Mouse (Mus musculus): Measurements from ENCODE around the gene Rngtt.

The Rngtt gene

GRCm38 (mm10) chr4:33441864-33442263 lies 131.8 kb downstream of the Rngtt start:
- DNase-seq (ENCODE audit: low spot score in 2 of 2) = no peak

DNA sequence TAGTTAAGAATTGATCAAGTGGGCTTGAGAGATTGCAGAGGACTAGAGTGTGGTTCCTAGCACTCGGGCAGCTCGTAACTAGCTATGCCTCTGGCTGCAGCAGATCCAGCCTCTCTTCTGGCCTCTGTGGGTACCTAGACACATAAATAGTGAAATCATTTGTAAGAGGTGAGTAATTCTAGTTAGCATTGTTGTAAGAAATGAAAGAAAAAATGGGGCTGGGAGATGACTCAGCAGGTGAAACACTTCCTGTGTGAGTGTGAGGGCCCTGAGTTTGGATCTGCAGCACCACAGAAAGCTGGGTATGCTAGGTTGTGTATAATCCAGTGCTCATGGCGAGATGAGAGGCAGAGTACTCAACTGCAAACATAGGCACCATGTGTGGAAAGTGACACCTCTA lies 136.2 kb downstream of the Rngtt start:
- DNase-seq (ENCODE audit: low spot score in 2 of 2) = no peak

DNA sequence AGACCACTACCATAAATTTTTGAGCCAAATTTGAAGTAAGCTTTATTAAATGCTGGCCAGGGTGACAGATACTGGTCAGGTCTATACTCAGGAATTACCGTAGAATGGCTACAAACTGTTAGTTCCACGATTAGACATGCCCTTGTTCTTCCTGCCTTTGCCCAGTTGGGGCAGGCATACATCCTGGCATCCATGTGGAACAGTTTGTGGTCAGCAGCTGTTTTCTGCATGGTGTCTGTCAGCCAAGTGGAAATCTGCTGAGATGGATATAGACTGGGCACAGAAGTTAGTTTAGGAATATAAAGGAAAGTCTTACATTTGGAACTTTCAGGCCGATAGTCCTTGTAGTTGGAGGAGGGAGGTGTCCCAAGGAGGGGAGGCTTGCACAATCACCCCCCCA lies 136.8 kb downstream of the Rngtt start:
- no peak for DNase-seq (ENCODE audit: low spot score in 2 of 2)

- peak; percentile 5 to 15 for DNase-seq (ENCODE audit: low spot score in 2 of 2)
Measured at GRCm38 (mm10) chr4:33450356-33450755, 140.2 kb downstream of the Rngtt start.

DNA sequence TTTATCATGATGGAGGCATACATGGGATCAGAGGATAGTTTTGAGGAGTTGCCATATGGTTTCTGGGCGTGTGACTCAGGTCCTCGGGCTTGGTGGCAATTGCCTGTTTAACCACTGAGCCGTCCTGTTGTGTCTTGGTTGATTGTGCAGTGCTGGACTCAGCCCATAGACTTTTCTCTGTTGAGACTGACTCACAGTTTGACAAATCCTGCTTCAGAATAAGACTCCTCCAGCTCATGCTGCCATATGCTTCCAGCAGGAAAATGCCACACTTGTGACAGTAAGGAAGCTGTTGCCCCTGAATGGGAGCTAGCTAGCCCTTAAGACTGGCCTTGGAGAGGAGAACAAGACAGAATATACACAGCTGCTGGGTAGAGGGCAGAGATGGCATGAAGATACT lies 149.7 kb downstream of the Rngtt start:
- no peak for DNase-seq (ENCODE audit: low spot score in 2 of 2)

- no peak for DNase-seq (ENCODE audit: low spot score in 2 of 2)
Measured at GRCm38 (mm10) chr4:33464432-33464831, 154.3 kb downstream of the Rngtt start.

- DNase-seq (ENCODE audit: low spot score in 2 of 2) = peak in 1 of 2 experiments; percentile 17
Measured at GRCm38 (mm10) chr4:33465871-33466270, 155.8 kb downstream of the Rngtt start.

GRCm38 (mm10) chr4:33466970-33467399 lies 156.9 kb downstream of the Rngtt start:
- peak; percentile 17 to 60 for DNase-seq (ENCODE audit: low spot score in 2 of 2)

- DNase-seq (ENCODE audit: low spot score in 2 of 2) = no peak
Measured at GRCm38 (mm10) chr4:33467627-33468026, 157.5 kb downstream of the Rngtt start.

DNA sequence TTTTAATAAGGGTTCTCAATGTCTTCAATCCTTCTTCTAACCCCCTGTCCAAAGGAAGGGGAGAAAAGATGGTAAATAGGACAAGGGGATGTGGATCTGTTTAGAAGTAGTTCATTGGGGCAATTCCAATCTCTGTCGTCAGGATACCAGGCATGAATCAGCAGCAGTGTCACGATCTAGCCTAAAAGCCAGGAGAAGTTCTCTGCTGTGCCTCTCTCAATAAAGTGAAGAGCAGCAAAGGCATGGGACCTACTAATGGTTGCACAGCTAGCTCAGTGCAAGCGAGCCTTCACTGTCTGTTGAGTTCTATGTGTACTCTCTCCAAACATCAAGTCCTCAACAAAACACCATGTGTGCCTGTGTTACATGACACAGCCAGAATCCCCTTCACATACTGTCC lies 158.0 kb downstream of the Rngtt start:
- DNase-seq (ENCODE audit: low spot score in 2 of 2) = no peak

DNA sequence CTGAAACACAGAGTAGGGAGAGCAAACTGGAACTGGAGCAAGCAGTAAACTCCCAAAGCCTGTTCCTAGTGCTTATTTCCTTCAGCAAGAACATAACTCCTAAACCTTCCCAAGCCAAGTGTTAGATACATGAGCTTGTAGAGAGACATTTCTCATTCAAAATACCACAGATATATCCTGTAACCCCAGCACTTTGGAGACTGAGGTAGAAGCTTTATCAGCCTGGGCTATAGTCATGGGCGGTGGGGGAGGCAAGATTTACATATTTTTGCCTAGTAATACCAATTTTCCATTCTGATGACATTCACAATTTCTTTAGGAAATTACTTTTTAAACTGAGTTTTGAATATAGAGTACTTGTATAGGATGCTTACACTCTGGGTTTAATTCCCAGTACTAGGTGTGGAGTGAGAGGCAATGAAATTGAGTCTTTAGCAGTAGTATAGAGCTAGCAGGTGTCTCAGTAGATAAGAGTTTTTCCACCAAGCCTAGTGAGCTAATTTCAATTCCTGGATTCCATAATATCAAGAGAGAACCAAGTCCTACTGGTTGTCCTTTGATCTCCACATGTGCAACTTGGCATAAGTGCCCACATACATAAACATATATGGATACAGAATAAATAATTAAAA lies 160.7 kb downstream of the Rngtt start:
- peak in 1 of 2 experiments; percentile 10 for DNase-seq (ENCODE audit: low spot score in 2 of 2)

DNA sequence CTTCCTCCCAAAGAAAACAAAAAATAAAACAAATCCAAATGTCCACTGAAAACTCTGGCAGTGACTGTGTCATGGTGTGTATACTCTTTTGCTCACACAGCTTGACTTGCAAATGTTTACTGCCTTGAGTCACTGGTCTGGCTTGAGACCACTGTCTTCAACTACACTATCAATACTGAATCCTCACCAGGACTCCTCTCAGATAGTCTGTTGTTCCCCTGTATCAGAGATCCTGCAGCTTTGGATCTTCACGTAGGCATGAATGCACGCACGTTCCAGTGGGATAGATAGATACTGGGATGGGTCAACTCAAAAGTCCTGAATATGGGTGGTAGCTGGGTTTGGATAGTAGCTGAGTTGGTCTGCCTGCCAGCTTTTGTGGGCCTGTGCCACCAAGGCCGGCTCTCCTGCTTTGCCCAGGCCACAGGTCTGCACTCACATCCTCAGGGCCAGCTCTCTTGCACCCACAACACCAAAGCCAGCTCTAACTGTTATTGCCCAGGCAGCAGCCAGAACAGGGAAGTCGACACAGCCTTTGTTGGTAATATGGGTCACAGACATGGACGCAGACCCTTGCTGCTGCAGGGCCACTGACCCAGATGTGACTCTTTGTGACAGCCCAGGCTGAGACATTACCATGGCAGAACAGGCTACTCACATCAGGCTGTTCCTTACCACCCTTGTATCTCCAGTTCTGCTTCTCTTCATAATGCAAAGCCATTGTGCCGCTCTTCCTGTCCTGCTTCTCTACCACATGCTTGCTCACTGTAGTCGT lies 168.1 kb downstream of the Rngtt start:
- no peak for DNase-seq (ENCODE audit: low spot score in 2 of 2)

DNA sequence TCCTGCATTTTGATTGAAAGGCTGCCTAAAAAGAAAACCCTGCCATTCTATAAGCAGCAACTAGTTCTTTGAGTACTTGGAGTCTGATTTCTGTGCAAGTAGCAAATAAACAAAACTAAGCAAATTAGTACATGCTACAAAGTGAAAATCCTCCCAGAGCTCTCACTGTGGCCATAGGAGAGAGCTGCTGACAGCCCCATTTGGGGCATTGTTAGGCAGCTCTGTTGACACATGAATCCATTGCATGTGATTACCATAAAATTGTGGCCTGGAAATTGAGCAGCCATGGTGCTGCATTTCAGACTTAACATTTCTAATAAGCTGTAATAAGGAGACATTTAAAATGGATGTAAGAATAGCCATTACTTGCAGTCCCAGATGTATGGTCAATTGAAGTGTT lies 171.6 kb downstream of the Rngtt start:
- no peak for DNase-seq (ENCODE audit: low spot score in 2 of 2)

DNA sequence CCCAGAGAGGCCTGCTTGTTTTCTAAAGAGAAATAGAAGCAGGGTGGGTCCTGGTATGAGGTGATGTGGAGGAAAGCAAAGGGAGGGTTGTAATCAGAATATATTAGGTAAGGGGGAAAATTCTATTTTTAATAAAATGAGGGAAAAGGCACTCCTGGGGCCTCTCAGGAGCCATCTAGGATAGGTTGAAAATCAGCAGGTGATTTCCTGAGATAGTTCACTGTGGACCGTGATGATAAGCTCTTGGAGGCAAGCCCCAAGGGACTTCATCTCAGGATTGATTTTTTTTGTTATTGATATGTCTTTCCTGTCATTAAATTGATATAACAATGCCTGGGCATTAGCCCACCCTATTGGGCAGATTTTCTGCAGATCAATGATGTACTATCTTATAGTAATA lies 175.9 kb downstream of the Rngtt start:
- DNase-seq (ENCODE audit: low spot score in 2 of 2) = no peak

DNA sequence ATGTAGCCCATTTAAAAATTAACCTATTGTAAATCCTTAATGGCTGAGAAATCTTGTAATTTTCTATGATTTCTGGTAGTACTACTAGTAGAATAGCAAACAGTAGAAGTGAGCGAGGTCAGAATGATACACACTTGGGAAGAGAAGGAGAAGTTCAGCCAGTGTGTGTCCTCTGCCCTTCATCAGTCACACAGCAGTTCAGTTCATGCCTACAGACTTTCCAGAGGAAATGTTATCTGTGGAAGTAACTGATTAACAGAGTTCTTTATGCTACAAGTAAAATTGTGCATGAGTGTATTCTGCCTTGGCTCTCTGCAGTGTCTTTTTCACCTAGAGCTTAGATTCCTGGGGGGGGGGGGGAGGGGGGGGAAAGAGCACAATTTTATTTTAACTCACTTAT lies 181.0 kb downstream of the Rngtt start:
- no peak for DNase-seq (ENCODE audit: low spot score in 2 of 2)

GRCm38 (mm10) chr4:33494377-33494776 lies 184.3 kb downstream of the Rngtt start:
- no peak for DNase-seq (ENCODE audit: low spot score in 2 of 2)

DNA sequence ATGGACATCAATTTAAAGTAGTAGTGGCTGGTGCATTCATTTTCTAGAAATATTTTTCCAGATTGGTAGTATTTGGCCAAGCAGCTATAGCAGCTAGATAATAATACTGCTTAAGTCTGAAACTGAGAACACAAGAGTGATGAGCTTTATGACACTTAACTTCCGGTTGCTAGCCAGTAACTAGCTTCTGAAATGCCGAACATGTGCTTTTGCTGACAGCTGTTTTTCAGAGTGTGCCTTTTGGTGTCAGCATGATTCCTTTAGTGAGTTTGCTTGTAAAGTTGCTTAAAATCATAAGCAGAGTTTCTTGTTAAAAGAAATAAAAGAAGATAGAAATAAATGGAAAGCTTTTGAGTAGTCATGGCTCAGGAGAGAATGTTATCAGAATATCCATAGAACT lies 186.9 kb downstream of the Rngtt start:
- no peak for DNase-seq (ENCODE audit: low spot score in 2 of 2)

DNA sequence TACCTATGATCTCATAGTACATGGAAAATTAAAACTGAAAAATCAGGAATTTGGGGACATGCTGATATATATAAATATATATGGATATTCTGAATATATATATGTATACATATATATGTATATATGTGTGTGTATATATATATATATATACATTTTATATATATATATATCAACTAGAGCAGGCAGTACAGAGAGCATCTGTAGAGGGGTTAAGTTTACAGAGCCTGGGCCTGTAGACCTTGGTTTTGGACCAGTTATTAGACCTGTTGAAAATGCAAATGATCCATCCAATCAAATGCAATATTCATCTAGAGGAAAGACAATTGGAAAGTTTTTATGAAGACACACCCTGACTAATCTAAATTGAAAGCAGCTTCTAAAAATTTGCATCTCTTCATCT lies 187.5 kb downstream of the Rngtt start:
- DNase-seq (ENCODE audit: low spot score in 2 of 2) = no peak

DNA sequence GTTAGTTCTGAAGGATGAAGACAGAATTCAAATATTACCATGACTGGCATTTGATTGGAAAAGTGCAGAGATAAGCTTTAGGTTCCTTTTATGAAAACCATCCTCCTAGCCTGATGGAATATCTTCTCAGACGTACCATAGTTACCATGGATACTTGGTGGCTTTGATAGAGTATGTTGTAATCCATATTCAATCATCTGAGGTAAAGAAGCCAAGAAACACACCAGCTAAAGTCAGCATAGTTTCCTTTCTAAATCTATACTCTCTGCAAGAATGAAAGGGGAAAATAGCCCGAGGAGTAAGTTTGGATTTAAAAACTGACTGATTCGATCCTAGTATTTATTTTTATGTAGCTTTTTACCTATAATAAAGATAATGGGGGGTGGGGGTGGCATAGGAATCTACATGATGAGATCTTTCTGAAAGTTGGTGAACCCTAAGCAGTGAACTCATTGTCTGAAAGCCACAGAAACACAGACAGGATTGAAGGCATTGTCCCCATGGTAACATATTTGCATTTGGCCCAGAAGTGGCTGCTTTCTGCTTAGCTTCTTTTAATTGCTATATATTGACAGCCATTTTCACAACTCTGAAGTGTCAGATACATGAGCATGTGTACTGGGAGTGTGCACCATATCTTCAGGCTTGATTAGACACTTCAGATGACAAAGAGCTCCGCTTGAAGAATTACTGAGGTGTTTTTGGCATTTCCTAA lies 188.2 kb downstream of the Rngtt start:
- DNase-seq (ENCODE audit: low spot score in 2 of 2) = no peak

DNA sequence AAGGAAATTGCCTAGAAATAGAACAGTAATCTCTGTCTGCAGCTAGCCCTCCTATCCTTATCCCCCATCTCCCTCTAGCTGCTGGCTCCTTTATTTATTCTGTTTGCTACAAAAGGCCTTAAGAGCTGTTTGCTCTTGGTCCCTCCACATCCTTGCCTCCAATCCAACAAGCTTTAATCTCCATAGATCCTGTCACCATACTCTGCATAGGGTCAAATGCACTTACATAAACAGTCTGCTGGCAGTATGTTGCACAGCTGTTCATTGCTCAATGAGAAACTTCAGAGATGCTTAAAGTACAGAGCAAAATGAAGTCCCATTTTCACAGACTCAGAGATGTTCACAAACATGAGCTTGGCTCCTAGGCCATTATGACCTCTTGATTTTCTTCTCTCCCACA lies 196.5 kb downstream of the Rngtt start:
- DNase-seq (ENCODE audit: low spot score in 2 of 2) = no peak

- DNase-seq (ENCODE audit: low spot score in 2 of 2) = no peak
Measured at GRCm38 (mm10) chr4:33510544-33510943, 200.4 kb downstream of the Rngtt start.

GRCm38 (mm10) chr4:33513421-33513820 lies 203.3 kb downstream of the Rngtt start:
- no peak for DNase-seq (ENCODE audit: low spot score in 2 of 2)
